Mouse (Mus musculus) lung, postnatal 0 days (tissue): Measurements from ENCODE around the gene Adcy1. TPM values are rescaled to one million over a fixed set of nuclear protein-coding genes. Genes with fewer than 3 reads are reported as not detected.

ENCODE experiments used
- ATAC-seq: fragments of 200-750 bp; cut with Nextera tagmentation; 2 replicates; pipeline ENCODE4 v1.8.0; 2017; ENCODE audit warnings: moderate library complexity
- DNase-seq: peaks from one replicate; pipeline ENCODE4 v3.0.0-alpha.2; 2016; ENCODE audit warnings: low spot score
- H3K27ac ChIP-seq: fragments of 300-500 bp; sonication (generic); 2 replicates; pipeline ENCODE4 v1.5.1; 2014; ENCODE audit warnings: antibody characterized with exemption, mild to moderate bottlenecking, low read length, mixed read lengths
- H3K27me3 ChIP-seq: fragments of 300-500 bp; sonication (generic); replicated peaks from 2 replicates; pipeline ENCODE4 v1.6.1; 2014; ENCODE audit warnings: low read length, mixed read lengths; ENCODE audit not compliant: insufficient read depth
- H3K36me3 ChIP-seq: fragments of 300-500 bp; sonication (generic); 2 replicates; pipeline ENCODE4 v1.6.1; 2014; ENCODE audit warnings: low read length, mixed read lengths; ENCODE audit not compliant: insufficient read depth
- H3K4me1 ChIP-seq: fragments of 300-500 bp; sonication (generic); 2 replicates; pipeline ENCODE4 v1.6.1; 2014; ENCODE audit warnings: antibody characterized with exemption, low read depth, low read length, mixed read lengths; ENCODE audit not compliant: insufficient read depth
- H3K4me2 ChIP-seq: fragments of 300-500 bp; sonication (generic); replicated peaks from 2 replicates; pipeline ENCODE4 v1.6.1; 2014; ENCODE audit warnings: low read depth, mild to moderate bottlenecking, low read length, moderate library complexity, mixed read lengths
- H3K4me3 ChIP-seq: fragments of 300-500 bp; sonication (generic); 2 replicates; pipeline ENCODE4 v1.5.1; 2014; ENCODE audit warnings: low read depth, low read length
- H3K9ac ChIP-seq: fragments of 300-500 bp; sonication (generic); replicated peaks from 2 replicates; pipeline ENCODE4 v1.6.1; 2014; ENCODE audit warnings: low read depth, mild to moderate bottlenecking
- H3K9me3 ChIP-seq: fragments of 300-500 bp; sonication (generic); 2 replicates; pipeline ENCODE4 v1.6.1; 2016; ENCODE audit warnings: low read length, mixed read lengths
- CTCF ChIP-seq: IDR thresholded peaks from 2 replicates; pipeline ENCODE4 v1.5.1; 2016; ENCODE audit warnings: antibody characterized with exemption, mild to moderate bottlenecking
- EP300 ChIP-seq: IDR thresholded peaks from 2 replicates; pipeline ENCODE4 v1.6.1; 2016; ENCODE audit warnings: antibody characterized with exemption, mild to moderate bottlenecking, control low read depth
- WGBS: fragments of 180-500 bp; shearing (Covaris S2); extraction: QIAGEN DNeasy Blood & Tissue Kit; methylation state at CpG from one replicate; pipeline ENCODE4 v1.1.7; 2014; 5-methylcytosine and 5-hydroxymethylcytosine counted together
- polyA plus RNA-seq: library from polyadenylated mRNA; unstranded; fragments of >200 nt; fragmentation: Nextera tagmentation; extraction: Ambion mirVana; gene quantifications from 2 replicates; pipeline ENCODE4 v1.2.1, GENCODE M21; 2015

The Adcy1 gene
- polyA plus RNA-seq, 1 experiment from 2014 or later = 0.24 TPM

- Histone ChIP-seq H3K27ac (no peak overlapping the region), H3K9me3 (no peaks in the 10 kb centered on the region), H3K9ac (no peak overlapping the region), H3K36me3 (no peaks in the 10 kb centered on the region), H3K4me2 (no peak overlapping the region), H3K27me3 (peaks cover 42% of the 10 kb centered on the region), H3K4me1 (peaks cover 4% of the 10 kb centered on the region; the same call in 1 of the 2 replicates), H3K4me3 (no peak overlapping the region)
- 22% methylated on average over 4 of the region's 4 CpGs for WGBS
- no peak for TF ChIP-seq EP300
- no peak for TF ChIP-seq CTCF
- no peak for ATAC-seq
- DNase-seq = no peak
Observed at GRCm38 (mm10) chr11:7065388-7065787, 2.1 kb downstream of the Adcy1 start.

- Histone ChIP-seq H3K4me2 (no peak overlapping the region), H3K9ac (no peak overlapping the region), H3K27ac (no peak overlapping the region), H3K9me3 (no peaks in the 10 kb centered on the region), H3K4me1 (peaks cover 4% of the 10 kb centered on the region; the same call in 1 of the 2 replicates), H3K4me3 (no peak overlapping the region), H3K27me3 (peaks cover 39% of the 10 kb centered on the region), H3K36me3 (no peaks in the 10 kb centered on the region)
- no peak for ATAC-seq
- WGBS = 50% methylated on average over 5 of the region's 5 CpGs
- TF ChIP-seq EP300 (no peak), CTCF (no peak)
- DNase-seq = no peak
Observed at GRCm38 (mm10) chr11:7065876-7066275, 2.6 kb downstream of the Adcy1 start.

- WGBS = 62% methylated on average over 4 of the region's 4 CpGs
- DNase-seq (no peak), ATAC-seq (no peak)
- no peak overlapping the region for H3K4me2 ChIP-seq
- peaks cover 36% of the 10 kb centered on the region for H3K27me3 ChIP-seq
- TF ChIP-seq CTCF (no peak), EP300 (no peak)
- no peak overlapping the region for H3K4me3 ChIP-seq
- no peaks in the 10 kb centered on the region for H3K9me3 ChIP-seq
- peaks cover 4% of the 10 kb centered on the region; the same call in 1 of the 2 replicates for H3K4me1 ChIP-seq
- H3K9ac ChIP-seq = no peak overlapping the region
- H3K36me3 ChIP-seq = no peaks in the 10 kb centered on the region
- H3K27ac ChIP-seq = no peak overlapping the region
Observed at GRCm38 (mm10) chr11:7067263-7067662, 4.0 kb downstream of the Adcy1 start.

- Histone ChIP-seq H3K9ac (no peak overlapping the region), H3K27ac (no peak overlapping the region), H3K4me2 (no peak overlapping the region), H3K27me3 (peaks cover 27% of the 10 kb centered on the region), H3K9me3 (no peaks in the 10 kb centered on the region), H3K4me1 (peaks cover 4% of the 10 kb centered on the region; the same call in 1 of the 2 replicates), H3K4me3 (no peak overlapping the region), H3K36me3 (no peaks in the 10 kb centered on the region)
- DNase-seq (no peak), ATAC-seq (no peak)
- 68% methylated on average over 12 of the region's 12 CpGs for WGBS
- TF ChIP-seq CTCF (no peak), EP300 (no peak)
Observed at GRCm38 (mm10) chr11:7068479-7069235, 5.4 kb downstream of the Adcy1 start.

GRCm38 (mm10) chr11:7069762-7070161, 6.5 kb downstream of the Adcy1 start:
- H3K27ac ChIP-seq = no peak overlapping the region
- no peaks in the 10 kb centered on the region for H3K9me3 ChIP-seq
- H3K4me3 ChIP-seq = no peak overlapping the region
- no peak overlapping the region for H3K9ac ChIP-seq
- 78% methylated on average over 4 of the region's 4 CpGs for WGBS
- no peaks in the 10 kb centered on the region for H3K4me1 ChIP-seq
- DNase-seq = no peak
- H3K27me3 ChIP-seq = peaks cover 16% of the 10 kb centered on the region
- no peak for TF ChIP-seq EP300
- TF ChIP-seq CTCF = no peak
- H3K4me2 ChIP-seq = no peak overlapping the region
- no peaks in the 10 kb centered on the region for H3K36me3 ChIP-seq
- ATAC-seq = no peak

GRCm38 (mm10) chr11:7071617-7072016, 8.3 kb downstream of the Adcy1 start:
- Histone ChIP-seq H3K9me3 (no peaks in the 10 kb centered on the region), H3K4me2 (no peak overlapping the region), H3K36me3 (no peaks in the 10 kb centered on the region), H3K9ac (no peak overlapping the region), H3K27ac (no peak overlapping the region), H3K4me1 (no peaks in the 10 kb centered on the region), H3K27me3 (no peaks in the 10 kb centered on the region), H3K4me3 (no peak overlapping the region)
- no peak for ATAC-seq
- WGBS = 61% methylated on average over 6 of the region's 6 CpGs
- TF ChIP-seq CTCF (no peak), EP300 (no peak)
- DNase-seq = no peak
